Mouse (Mus musculus): ENCODE results near the gene Cdc42bpg. TPM values are rescaled to one million over a fixed set of nuclear protein-coding genes. Genes with fewer than 3 reads are reported as not detected.

Gene Cdc42bpg
- polyA plus RNA-seq, 1 experiment from 2014 or later: 1.8 TPM

DNA sequence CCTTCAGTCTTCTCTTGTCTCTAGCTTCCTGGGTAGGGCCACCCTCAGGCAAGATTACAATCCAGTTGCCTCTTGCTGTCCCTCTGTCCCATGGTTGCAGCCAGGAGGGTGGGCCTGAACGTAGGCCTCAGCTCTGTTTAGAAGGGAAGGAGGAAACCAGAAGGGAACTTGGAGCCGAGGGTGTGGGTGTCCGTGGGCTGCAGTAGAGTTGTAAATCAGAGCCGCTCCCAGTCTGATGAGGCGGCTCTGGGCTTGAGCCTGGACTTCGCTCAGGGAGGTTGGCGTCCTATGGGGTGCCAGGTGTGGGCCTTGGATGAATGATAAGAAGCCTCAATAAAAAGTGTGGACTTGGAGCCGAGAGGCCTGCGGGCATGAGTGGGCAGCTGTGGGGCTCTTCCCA, 42.1 kb upstream of the Cdc42bpg start:
- peak overlapping the region; percentile 87 for H3K9ac ChIP-seq (ENCODE audit: low read depth, low read length)
- WGBS: 27% methylated on average over 9 of the region's 9 CpGs
- H3K4me1 ChIP-seq (replicated peaks; ENCODE audit: control insufficient read depth, insufficient read depth, low read length): 0 out of 2 replicates have a peak, but pooled peaks cover 3% of the 10 kb centered on the region
- no peak for TF ChIP-seq CTCF (IDR thresholded peaks at IDR 0.05; ENCODE audit: low read depth)
- H3K27ac ChIP-seq (ENCODE audit: low read depth, low read length): peak overlapping the region; percentile 99
- peak; percentile 78 for ATAC-seq
- H3K4me3 ChIP-seq (ENCODE audit: low read depth, low read length): peak overlapping the region; percentile 62
- H3K36me3 ChIP-seq (ENCODE audit: control insufficient read depth, insufficient read depth): peaks cover 22% of the 10 kb centered on the region
- no peaks in the 10 kb centered on the region for H3K9me3 ChIP-seq (ENCODE audit: control insufficient read depth)
- H3K27me3 ChIP-seq (replicated peaks; ENCODE audit: control insufficient read depth, insufficient read depth, low read length): no peaks in the 10 kb centered on the region
- H3K4me2 ChIP-seq (replicated peaks; ENCODE audit: low read depth): peak overlapping the region; percentile 77

DNA sequence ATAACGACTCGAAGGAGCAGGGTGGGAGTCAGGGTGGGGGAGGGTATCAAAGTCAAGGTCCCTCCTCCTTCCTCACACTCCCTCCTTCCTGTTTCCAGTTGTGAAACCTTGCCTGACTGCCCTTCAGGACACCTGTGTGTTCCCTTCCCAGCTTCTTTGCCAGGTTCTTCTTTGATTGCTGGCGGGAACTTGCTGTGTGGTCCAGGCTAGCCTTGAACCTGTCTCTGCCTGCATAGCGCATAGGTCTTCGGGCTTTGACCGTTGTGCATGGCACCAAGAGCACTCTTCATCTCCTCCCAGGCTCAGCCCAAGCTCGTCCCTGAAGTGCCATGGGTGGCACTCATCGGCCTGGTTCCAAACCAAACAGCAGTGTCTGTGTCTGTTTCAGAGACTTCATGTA, 41.3 kb upstream of the Cdc42bpg start:
- peak overlapping the region; percentile 99 for H3K27ac ChIP-seq (ENCODE audit: low read depth, low read length)
- peak overlapping the region; percentile 77 for H3K4me2 ChIP-seq (replicated peaks; ENCODE audit: low read depth)
- 40% methylated on average over 8 of the region's 8 CpGs for WGBS
- no peak for ATAC-seq
- no peak for TF ChIP-seq CTCF (IDR thresholded peaks at IDR 0.05; ENCODE audit: low read depth)
- H3K9me3 ChIP-seq (ENCODE audit: control insufficient read depth): no peaks in the 10 kb centered on the region
- peak overlapping the region; percentile 58 for H3K9ac ChIP-seq (ENCODE audit: low read depth, low read length)
- H3K36me3 ChIP-seq (ENCODE audit: control insufficient read depth, insufficient read depth): peaks cover 21% of the 10 kb centered on the region
- H3K27me3 ChIP-seq (replicated peaks; ENCODE audit: control insufficient read depth, insufficient read depth, low read length): no peaks in the 10 kb centered on the region
- H3K4me1 ChIP-seq (replicated peaks; ENCODE audit: control insufficient read depth, insufficient read depth, low read length): peaks cover 3% of the 10 kb centered on the region; the same call in 1 of the 2 replicates
- peak overlapping the region; percentile 62 for H3K4me3 ChIP-seq (ENCODE audit: low read depth, low read length)

DNA sequence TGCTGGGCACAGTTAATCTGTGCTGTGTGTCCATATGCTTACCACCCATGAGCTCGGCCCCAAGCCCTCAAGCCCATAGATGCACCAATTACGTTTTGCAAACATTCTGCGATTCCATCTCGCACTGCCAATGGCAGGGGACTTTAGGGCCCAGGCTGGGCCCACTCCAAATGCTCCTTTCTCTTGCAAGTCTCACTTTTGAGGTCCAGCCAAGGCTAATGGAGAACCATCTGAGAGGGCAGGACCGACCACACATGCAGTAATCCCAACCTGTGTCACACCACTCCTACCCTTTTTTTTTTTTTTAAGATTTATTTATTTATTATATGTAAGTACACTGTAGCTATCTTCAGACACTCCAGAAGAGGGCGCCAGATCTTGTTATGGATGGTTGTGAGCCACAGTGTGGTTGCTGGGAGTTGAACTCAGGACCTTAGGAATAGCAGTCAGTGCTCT, 40.5 kb upstream of the Cdc42bpg start:
- 39% methylated on average over 6 of the region's 6 CpGs for WGBS
- H3K4me1 ChIP-seq (replicated peaks; ENCODE audit: control insufficient read depth, insufficient read depth, low read length): peaks cover 4% of the 10 kb centered on the region; the same call in 1 of the 2 replicates
- H3K27me3 ChIP-seq (replicated peaks; ENCODE audit: control insufficient read depth, insufficient read depth, low read length): no peaks in the 10 kb centered on the region
- H3K9ac ChIP-seq (ENCODE audit: low read depth, low read length): peak overlapping the region; percentile 58; the same call in 1 of the 2 replicates
- ATAC-seq: no peak
- peaks cover 16% of the 10 kb centered on the region for H3K36me3 ChIP-seq (ENCODE audit: control insufficient read depth, insufficient read depth)
- no peaks in the 10 kb centered on the region for H3K9me3 ChIP-seq (ENCODE audit: control insufficient read depth)
- peak overlapping the region; percentile 62 for H3K4me3 ChIP-seq (ENCODE audit: low read depth, low read length)
- H3K4me2 ChIP-seq (replicated peaks; ENCODE audit: low read depth): peak overlapping the region; percentile 77
- peak overlapping the region; percentile 99 for H3K27ac ChIP-seq (ENCODE audit: low read depth, low read length)
- TF ChIP-seq CTCF (IDR thresholded peaks at IDR 0.05; ENCODE audit: low read depth): peak; percentile 60

DNA sequence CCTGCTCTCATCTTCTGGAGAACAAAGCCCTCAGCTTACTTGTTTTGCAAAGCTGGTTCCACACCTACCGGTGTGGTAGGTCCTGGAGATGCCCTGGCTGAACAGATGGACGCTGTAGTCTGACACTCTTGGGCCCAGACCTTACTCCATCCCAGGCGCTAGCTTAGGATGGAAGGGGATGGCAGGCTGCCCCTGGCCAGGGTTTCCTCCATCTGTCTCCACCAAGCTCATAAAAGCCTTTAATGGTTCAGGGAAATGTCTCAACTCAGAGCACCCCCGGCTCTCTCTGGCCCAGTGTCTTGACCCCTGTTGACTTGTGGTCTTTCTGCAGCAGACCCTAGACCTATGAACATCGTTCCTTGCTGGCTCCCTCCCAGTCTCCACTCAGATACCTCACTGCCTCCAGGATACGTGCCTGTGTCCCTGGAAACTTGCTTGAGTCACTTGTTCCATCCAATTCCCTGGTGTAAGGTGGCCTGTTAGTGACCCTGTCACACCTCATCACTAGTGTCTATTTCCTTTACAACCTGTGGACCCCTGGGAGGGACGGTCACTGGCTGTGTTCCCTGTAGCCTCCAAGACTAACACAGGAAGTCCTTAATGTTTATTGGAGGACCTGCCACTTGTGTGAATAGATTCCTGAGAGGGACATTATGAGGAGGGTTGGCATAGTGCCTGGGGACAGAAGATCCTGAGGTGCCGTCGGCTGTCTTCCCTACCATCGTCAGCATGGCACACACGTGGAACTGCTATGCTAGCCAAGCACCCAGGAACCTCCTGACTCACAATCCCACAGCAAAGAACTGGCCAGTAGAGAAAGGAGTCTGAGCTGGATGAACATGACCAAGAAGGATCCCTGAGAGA, 38.7 kb upstream of the Cdc42bpg start:
- H3K9me3 ChIP-seq (ENCODE audit: control insufficient read depth): no peaks in the 10 kb centered on the region
- TF ChIP-seq CTCF (IDR thresholded peaks at IDR 0.05; ENCODE audit: low read depth): no peak
- peaks cover 3% of the 10 kb centered on the region; the same call in 1 of the 2 replicates for H3K36me3 ChIP-seq (ENCODE audit: control insufficient read depth, insufficient read depth)
- no peak overlapping the region for H3K9ac ChIP-seq (ENCODE audit: low read depth, low read length)
- WGBS: 31% methylated on average over 11 of the region's 11 CpGs
- no peak for ATAC-seq
- peak overlapping the region; percentile 47 for H3K27ac ChIP-seq (ENCODE audit: low read depth, low read length)
- H3K4me2 ChIP-seq (replicated peaks; ENCODE audit: low read depth): no peak overlapping the region
- no peak overlapping the region for H3K4me3 ChIP-seq (ENCODE audit: low read depth, low read length)
- peaks cover 5% of the 10 kb centered on the region for H3K4me1 ChIP-seq (replicated peaks; ENCODE audit: control insufficient read depth, insufficient read depth, low read length)
- H3K27me3 ChIP-seq (replicated peaks; ENCODE audit: control insufficient read depth, insufficient read depth, low read length): no peaks in the 10 kb centered on the region

DNA sequence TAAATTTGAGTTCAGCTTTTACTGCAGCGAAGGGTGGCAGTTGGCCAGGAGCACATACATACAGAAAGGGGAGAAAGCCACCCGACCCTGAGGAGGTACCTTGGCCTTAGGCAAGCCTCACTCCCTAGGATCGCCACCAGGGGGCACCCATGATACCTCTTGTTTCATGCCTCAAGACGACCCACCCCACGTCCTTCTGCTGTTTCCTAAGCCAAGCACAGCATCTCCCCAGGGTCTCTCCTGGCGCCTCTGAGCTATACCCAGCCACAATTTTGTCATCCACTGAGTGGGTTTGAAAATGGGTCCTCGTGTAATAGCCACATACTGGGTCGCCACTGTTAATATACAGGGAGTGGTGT, 38.1 kb upstream of the Cdc42bpg start:
- peak overlapping the region; percentile 47 for H3K27ac ChIP-seq (ENCODE audit: low read depth, low read length)
- H3K27me3 ChIP-seq (replicated peaks; ENCODE audit: control insufficient read depth, insufficient read depth, low read length): no peaks in the 10 kb centered on the region
- H3K4me2 ChIP-seq (replicated peaks; ENCODE audit: low read depth): no peak overlapping the region
- H3K36me3 ChIP-seq (ENCODE audit: control insufficient read depth, insufficient read depth): peaks cover 3% of the 10 kb centered on the region; the same call in 1 of the 2 replicates
- WGBS: 9% methylated on average over 8 of the region's 8 CpGs
- H3K4me3 ChIP-seq (ENCODE audit: low read depth, low read length): no peak overlapping the region
- 0 out of 2 replicates have a peak, but pooled peaks have one; percentile 9 for ATAC-seq
- H3K9ac ChIP-seq (ENCODE audit: low read depth, low read length): no peak overlapping the region
- no peaks in the 10 kb centered on the region for H3K9me3 ChIP-seq (ENCODE audit: control insufficient read depth)
- TF ChIP-seq CTCF (IDR thresholded peaks at IDR 0.05; ENCODE audit: low read depth): peak; percentile 92
- peaks cover 4% of the 10 kb centered on the region for H3K4me1 ChIP-seq (replicated peaks; ENCODE audit: control insufficient read depth, insufficient read depth, low read length)

DNA sequence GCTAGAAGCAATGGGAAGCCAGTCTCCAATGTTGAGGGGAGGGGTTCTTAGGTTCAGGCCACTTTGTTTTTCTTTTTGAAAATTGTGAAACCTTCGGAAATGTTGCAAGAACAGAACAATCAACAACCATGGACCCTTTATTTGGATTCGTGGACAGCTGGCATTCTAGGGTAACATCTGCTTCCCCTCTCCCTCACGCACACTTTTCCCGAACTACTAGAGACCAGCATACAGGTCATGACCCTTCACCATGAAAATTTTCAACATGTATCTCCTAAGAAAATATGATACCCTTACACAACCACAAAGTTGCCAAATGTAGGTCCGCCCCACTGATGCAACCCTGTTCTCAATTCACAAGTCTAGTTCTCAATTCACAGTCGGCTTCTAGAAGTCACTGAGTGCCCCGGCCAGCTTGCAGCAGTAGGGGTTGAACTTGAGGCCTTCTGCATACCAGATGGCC, 37.6 kb upstream of the Cdc42bpg start:
- no peak overlapping the region for H3K27ac ChIP-seq (ENCODE audit: low read depth, low read length)
- 63% methylated on average over 7 of the region's 7 CpGs for WGBS
- H3K4me2 ChIP-seq (replicated peaks; ENCODE audit: low read depth): no peak overlapping the region
- H3K4me3 ChIP-seq (ENCODE audit: low read depth, low read length): no peak overlapping the region
- H3K9ac ChIP-seq (ENCODE audit: low read depth, low read length): no peak overlapping the region
- ATAC-seq: no peak
- H3K36me3 ChIP-seq (ENCODE audit: control insufficient read depth, insufficient read depth): peaks cover 3% of the 10 kb centered on the region; the same call in 1 of the 2 replicates
- no peak for TF ChIP-seq CTCF (IDR thresholded peaks at IDR 0.05; ENCODE audit: low read depth)
- H3K9me3 ChIP-seq (ENCODE audit: control insufficient read depth): no peaks in the 10 kb centered on the region
- no peaks in the 10 kb centered on the region for H3K27me3 ChIP-seq (replicated peaks; ENCODE audit: control insufficient read depth, insufficient read depth, low read length)
- H3K4me1 ChIP-seq (replicated peaks; ENCODE audit: control insufficient read depth, insufficient read depth, low read length): peaks cover 4% of the 10 kb centered on the region

Data from intestine, postnatal 0 days (tissue).